Mouse (Mus musculus): ENCODE data around the gene Tspan32. TPM values are rescaled to one million over a fixed set of nuclear protein-coding genes. Genes with fewer than 3 reads are reported as not detected.
A peak's percentile ranks its signal among the peaks of the same experiment; 100 is the strongest.

Tspan32 gene
- polyA plus RNA-seq, 1 experiment from 2014 or later, result 37.5 TPM

GRCm38 (mm10) chr7:143034519-143035450, 29.9 kb downstream of the Tspan32 start:
- WGBS (ENCODE audit: insufficient replicate concordance), result 84% methylated on average over 8 of the region's 8 CpGs

GRCm38 (mm10) chr7:143036787-143037186, 31.9 kb downstream of the Tspan32 start:
- 65% methylated on average over 3 of the region's 3 CpGs for WGBS (ENCODE audit: insufficient replicate concordance)
- TF ChIP-seq EP300 (IDR thresholded peaks at IDR 0.05; ENCODE audit: low read depth) (no peak), CTCF (IDR thresholded peaks at IDR 0.05; ENCODE audit: low read depth) (no peak)

More at GRCm38 (mm10) chr7:143034519-143035450, 29.9 kb downstream of the Tspan32 start:
- no peak overlapping the region for H3K9ac ChIP-seq (replicated peaks)
- no peaks in the 10 kb centered on the region for H3K9me3 ChIP-seq (ENCODE audit: low read length)
- ATAC-seq, result no peak
- TF ChIP-seq CTCF (IDR thresholded peaks at IDR 0.05; ENCODE audit: low read depth) (no peak), EP300 (IDR thresholded peaks at IDR 0.05; ENCODE audit: low read depth) (no peak)
- H3K4me2 ChIP-seq (ENCODE audit: low read depth, low read length), result no peak overlapping the region
- no peak overlapping the region for H3K4me3 ChIP-seq (ENCODE audit: low read depth, low read length)
- no peaks in the 10 kb centered on the region for H3K27me3 ChIP-seq (ENCODE audit: insufficient read depth, low read length)
- H3K4me1 ChIP-seq (ENCODE audit: insufficient read depth), result no peaks in the 10 kb centered on the region
- no peak overlapping the region for H3K27ac ChIP-seq (ENCODE audit: low read depth)
- no peak for DNase-seq
- no peaks in the 10 kb centered on the region for H3K36me3 ChIP-seq (replicated peaks; ENCODE audit: insufficient read depth, low read length)

GRCm38 (mm10) chr7:143037306-143037705, 32.5 kb downstream of the Tspan32 start:
- H3K4me2 ChIP-seq (ENCODE audit: low read depth, low read length), result no peak overlapping the region
- H3K4me1 ChIP-seq (ENCODE audit: insufficient read depth), result peaks cover 14% of the 10 kb centered on the region
- no peak overlapping the region for H3K9ac ChIP-seq (replicated peaks)
- ATAC-seq, result no peak
- TF ChIP-seq EP300 (IDR thresholded peaks at IDR 0.05; ENCODE audit: low read depth) (no peak), CTCF (IDR thresholded peaks at IDR 0.05; ENCODE audit: low read depth) (no peak)
- no peak overlapping the region for H3K27ac ChIP-seq (ENCODE audit: low read depth)
- H3K9me3 ChIP-seq (ENCODE audit: low read length), result no peaks in the 10 kb centered on the region
- DNase-seq, result no peak
- 62% methylated on average over 4 of the region's 4 CpGs for WGBS (ENCODE audit: insufficient replicate concordance)
- H3K36me3 ChIP-seq (replicated peaks; ENCODE audit: insufficient read depth, low read length), result no peaks in the 10 kb centered on the region
- H3K27me3 ChIP-seq (ENCODE audit: insufficient read depth, low read length), result no peaks in the 10 kb centered on the region
- H3K4me3 ChIP-seq (ENCODE audit: low read depth, low read length), result no peak overlapping the region

More at GRCm38 (mm10) chr7:143036787-143037186, 31.9 kb downstream of the Tspan32 start:
- Histone ChIP-seq H3K4me2 (ENCODE audit: low read depth, low read length) (no peak overlapping the region), H3K9ac (replicated peaks) (no peak overlapping the region), H3K4me1 (ENCODE audit: insufficient read depth) (peaks cover 9% of the 10 kb centered on the region), H3K27me3 (ENCODE audit: insufficient read depth, low read length) (no peaks in the 10 kb centered on the region), H3K36me3 (replicated peaks; ENCODE audit: insufficient read depth, low read length) (no peaks in the 10 kb centered on the region), H3K27ac (ENCODE audit: low read depth) (no peak overlapping the region), H3K4me3 (ENCODE audit: low read depth, low read length) (no peak overlapping the region), H3K9me3 (ENCODE audit: low read length) (no peaks in the 10 kb centered on the region)
- ATAC-seq (no peak), DNase-seq (no peak)

GRCm38 (mm10) chr7:143038174-143038931, 33.5 kb downstream of the Tspan32 start:
- DNase-seq (no peak), ATAC-seq (peak; percentile 43)
- H3K4me3 ChIP-seq (ENCODE audit: low read depth, low read length), result no peak overlapping the region
- H3K9ac ChIP-seq (replicated peaks), result no peak overlapping the region
- WGBS (ENCODE audit: insufficient replicate concordance), result 59% methylated on average over 3 of the region's 3 CpGs
- peak overlapping the region; percentile 50 for H3K27ac ChIP-seq (ENCODE audit: low read depth)
- no peak for TF ChIP-seq CTCF (IDR thresholded peaks at IDR 0.05; ENCODE audit: low read depth)
- no peak for TF ChIP-seq EP300 (IDR thresholded peaks at IDR 0.05; ENCODE audit: low read depth)
- H3K4me1 ChIP-seq (ENCODE audit: insufficient read depth), result peaks cover 23% of the 10 kb centered on the region
- H3K36me3 ChIP-seq (replicated peaks; ENCODE audit: insufficient read depth, low read length), result no peaks in the 10 kb centered on the region
- H3K9me3 ChIP-seq (ENCODE audit: low read length), result no peaks in the 10 kb centered on the region
- H3K27me3 ChIP-seq (ENCODE audit: insufficient read depth, low read length), result no peaks in the 10 kb centered on the region
- no peak overlapping the region for H3K4me2 ChIP-seq (ENCODE audit: low read depth, low read length)

GRCm38 (mm10) chr7:143040561-143040960, 35.7 kb downstream of the Tspan32 start:
- DNase-seq (no peak), ATAC-seq (no peak)
- H3K4me1 ChIP-seq (ENCODE audit: insufficient read depth), result peaks cover 23% of the 10 kb centered on the region
- no peak overlapping the region for H3K9ac ChIP-seq (replicated peaks)
- H3K36me3 ChIP-seq (replicated peaks; ENCODE audit: insufficient read depth, low read length), result no peaks in the 10 kb centered on the region
- H3K27me3 ChIP-seq (ENCODE audit: insufficient read depth, low read length), result no peaks in the 10 kb centered on the region
- TF ChIP-seq EP300 (IDR thresholded peaks at IDR 0.05; ENCODE audit: low read depth) (no peak), CTCF (IDR thresholded peaks at IDR 0.05; ENCODE audit: low read depth) (no peak)
- H3K4me3 ChIP-seq (ENCODE audit: low read depth, low read length), result no peak overlapping the region
- no peak overlapping the region for H3K4me2 ChIP-seq (ENCODE audit: low read depth, low read length)
- H3K9me3 ChIP-seq (ENCODE audit: low read length), result 0 out of 2 replicates have a peak, but pooled peaks cover 3% of the 10 kb centered on the region
- WGBS (ENCODE audit: insufficient replicate concordance), result 87% methylated on average over 3 of the region's 3 CpGs
- H3K27ac ChIP-seq (ENCODE audit: low read depth), result no peak overlapping the region

All from liver, postnatal 0 days (tissue).